Mouse (Mus musculus) liver, adult 2 months (tissue): ENCODE data around the gene Rint1. TPM values are rescaled to one million over a fixed set of nuclear protein-coding genes. Genes with fewer than 3 reads are reported as not detected.

Experiments
- DNase-seq: peaks from one replicate; pipeline ENCODE4 v3.0.0-alpha.2; 2011; ENCODE audit warnings: low read depth, low spot score; ENCODE audit errors: extremely low read depth
- H3K27ac ChIP-seq: fragments of 200-500 bp; replicated peaks from 2 replicates; pipeline ENCODE4 v1.5.1; 2012; ENCODE audit warnings: low read depth, mild to moderate bottlenecking, control low read depth, inconsistent platforms, low read length; ENCODE audit not compliant: insufficient read depth
- H3K27me3 ChIP-seq: fragments of 200-500 bp; 2 replicates; pipeline ENCODE4 v1.6.1; 2012; ENCODE audit warnings: mild to moderate bottlenecking, moderate library complexity, low read length, inconsistent platforms; ENCODE audit not compliant: control insufficient read depth, insufficient read depth
- H3K36me3 ChIP-seq: fragments of 200-500 bp; 2 replicates; pipeline ENCODE4 v1.6.1; 2012; ENCODE audit warnings: low read length, inconsistent platforms; ENCODE audit not compliant: control insufficient read depth, insufficient read depth
- H3K4me1 ChIP-seq: fragments of 200-500 bp; 2 replicates; pipeline ENCODE4 v1.6.1; 2011; ENCODE audit warnings: low read length; ENCODE audit not compliant: control insufficient read depth, insufficient read depth
- H3K4me3 ChIP-seq: fragments of 200-500 bp; 2 replicates; pipeline ENCODE4 v1.5.1; 2011; ENCODE audit warnings: low read depth, mild to moderate bottlenecking, control low read depth, low read length, moderate library complexity; ENCODE audit not compliant: insufficient read depth
- H3K79me2 ChIP-seq: fragments of 200-500 bp; 2 replicates; pipeline ENCODE4 v1.6.1; 2012; ENCODE audit warnings: inconsistent platforms, mild to moderate bottlenecking, low read length, moderate library complexity; ENCODE audit not compliant: control insufficient read depth, insufficient read depth
- H3K9ac ChIP-seq: fragments of 200-500 bp; 2 replicates; pipeline ENCODE4 v1.6.1; 2012; ENCODE audit warnings: low read depth, mild to moderate bottlenecking, control low read depth, inconsistent platforms, low read length
- CTCF ChIP-seq: fragments of 200-500 bp; IDR thresholded peaks from 2 replicates; pipeline ENCODE4 v1.5.1; 2011; ENCODE audit warnings: low read depth, low read length, control low read depth
- POLR2A ChIP-seq: fragments of 200-500 bp; IDR thresholded peaks from 2 replicates; pipeline ENCODE4 v1.6.1; 2011; ENCODE audit warnings: low read length, control low read depth; ENCODE audit not compliant: insufficient read depth; ENCODE audit errors: extremely low read depth
- WGBS: fragments of 180-500 bp; shearing (Covaris S2); methylation state at CpG from one replicate; pipeline ENCODE4 v1.1.7; 2018; 5-methylcytosine and 5-hydroxymethylcytosine counted together
- polyA plus RNA-seq: library from polyadenylated mRNA; depleted of rRNA; stranded (reverse); fragments of >200 nt; gene quantifications from 2 replicates; pipeline ENCODE4 v1.2.3, GENCODE M21; 2012
- total RNA-seq: library from RNA; depleted of rRNA; stranded (reverse); fragments of >200 nt; gene quantifications from 2 replicates; pipeline ENCODE4 v1.2.3, GENCODE M21; 2014

The Rint1 gene
- total and polyA plus RNA-seq, 2 experiments: 13.6 TPM

DNA sequence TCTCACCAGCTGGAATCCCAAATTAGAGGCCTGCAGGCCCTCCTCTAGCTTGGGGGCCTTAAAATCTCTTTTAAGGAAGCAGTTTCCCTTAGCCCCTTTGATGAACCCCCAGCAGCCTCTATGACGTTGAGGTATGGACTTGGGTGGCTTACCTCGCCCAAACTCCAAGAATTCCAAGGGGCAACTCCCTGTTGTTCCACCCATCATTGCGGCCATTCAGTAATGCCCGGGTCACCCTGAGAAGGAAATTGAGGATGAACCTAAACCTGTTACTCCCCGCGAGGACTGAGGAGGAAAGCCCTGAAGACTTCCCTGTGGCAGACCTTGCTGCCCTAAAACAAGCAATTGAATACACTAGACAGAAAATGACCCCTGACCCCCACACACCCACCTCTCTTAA is 68.0 kb downstream of the Rint1 start:
- Histone ChIP-seq H3K4me1 (no peaks in the 10 kb centered on the region; the same call in 1 of the 2 replicates), H3K27ac (no peak overlapping the region)
- WGBS: 95% methylated on average over 6 of the region's 6 CpGs

GRCm38 (mm10) chr5:23856164-23856563 is 68.7 kb downstream of the Rint1 start:
- H3K79me2 ChIP-seq: no peaks in the 10 kb centered on the region
- peaks cover 14% of the 10 kb centered on the region for H3K27me3 ChIP-seq
- DNase-seq: no peak
- 88% methylated on average over 1 of the region's 1 CpGs for WGBS
- peaks cover 4% of the 10 kb centered on the region; the same call in 1 of the 2 replicates for H3K36me3 ChIP-seq
- no peaks in the 10 kb centered on the region for H3K4me1 ChIP-seq
- H3K9ac ChIP-seq: no peak overlapping the region
- H3K4me3 ChIP-seq: no peak overlapping the region
- TF ChIP-seq CTCF: no peak
- TF ChIP-seq POLR2A: no peak
- no peak overlapping the region for H3K27ac ChIP-seq

More for the DNA sequence above, 68.0 kb downstream of the Rint1 start:
- no peak overlapping the region for H3K4me3 ChIP-seq
- no peaks in the 10 kb centered on the region for H3K79me2 ChIP-seq
- DNase-seq: no peak
- no peak overlapping the region for H3K9ac ChIP-seq
- peaks cover 14% of the 10 kb centered on the region for H3K27me3 ChIP-seq
- peaks cover 4% of the 10 kb centered on the region; the same call in 1 of the 2 replicates for H3K36me3 ChIP-seq
- TF ChIP-seq POLR2A: no peak
- no peak for TF ChIP-seq CTCF

DNA sequence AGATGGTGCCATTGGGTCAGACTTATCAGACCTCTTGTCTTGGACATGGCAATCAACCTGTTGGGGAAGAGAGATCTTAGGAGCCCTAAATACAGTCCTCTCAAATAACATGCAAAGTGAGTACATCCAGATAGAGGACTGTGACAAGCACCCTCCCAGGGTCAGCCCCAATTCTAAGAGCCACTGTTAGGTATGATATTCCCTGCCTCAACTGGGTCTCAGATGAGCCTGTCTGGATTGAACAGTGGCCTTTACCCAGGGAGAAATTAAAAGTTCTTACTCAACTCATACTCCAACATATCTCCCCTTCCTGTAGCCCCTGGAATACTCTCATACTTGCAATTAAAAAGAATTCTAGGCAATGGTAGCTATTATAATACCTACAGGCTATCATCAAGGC is 69.7 kb downstream of the Rint1 start:
- Histone ChIP-seq H3K79me2 (no peaks in the 10 kb centered on the region), H3K36me3 (peaks cover 4% of the 10 kb centered on the region; the same call in 1 of the 2 replicates), H3K9ac (no peak overlapping the region), H3K27me3 (peaks cover 14% of the 10 kb centered on the region), H3K4me1 (no peaks in the 10 kb centered on the region), H3K4me3 (no peak overlapping the region), H3K27ac (no peak overlapping the region)
- no peak for TF ChIP-seq CTCF
- no peak for TF ChIP-seq POLR2A
- DNase-seq: no peak

- Histone ChIP-seq H3K27ac (no peak overlapping the region), H3K36me3 (peaks cover 3% of the 10 kb centered on the region; the same call in 1 of the 2 replicates)
Observed at GRCm38 (mm10) chr5:23858001-23858400, 70.5 kb downstream of the Rint1 start.

DNA sequence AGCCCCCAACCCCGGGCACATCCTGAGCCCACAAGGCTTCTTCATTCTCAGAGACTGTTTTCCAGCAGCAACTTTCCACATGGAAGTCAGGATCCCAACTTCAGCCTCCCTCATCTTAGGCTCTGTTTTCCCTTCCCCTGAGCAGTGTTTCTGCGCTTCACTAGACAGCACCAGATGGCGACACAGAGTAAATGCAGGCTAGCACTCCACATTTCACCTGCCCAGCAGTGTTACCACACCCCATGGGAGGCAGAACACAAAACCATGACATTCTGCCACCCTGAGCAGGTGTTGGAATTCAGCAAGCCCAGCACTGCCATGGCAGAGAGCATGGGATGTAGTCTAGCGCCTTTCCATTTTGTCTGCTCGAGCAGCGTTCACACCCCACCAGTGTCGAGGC is 71.1 kb downstream of the Rint1 start:
- Histone ChIP-seq H3K9ac (no peak overlapping the region), H3K27me3 (peaks cover 14% of the 10 kb centered on the region), H3K4me3 (no peak overlapping the region), H3K4me1 (no peaks in the 10 kb centered on the region), H3K79me2 (no peaks in the 10 kb centered on the region), H3K36me3 (peaks cover 3% of the 10 kb centered on the region; the same call in 1 of the 2 replicates), H3K27ac (no peak overlapping the region)
- DNase-seq: no peak
- 91% methylated on average over 7 of the region's 7 CpGs for WGBS
- TF ChIP-seq CTCF: peak; percentile 38; the same call in 1 of the 2 replicates
- no peak for TF ChIP-seq POLR2A

More at GRCm38 (mm10) chr5:23858001-23858400, 70.5 kb downstream of the Rint1 start:
- no peaks in the 10 kb centered on the region for H3K79me2 ChIP-seq
- 93% methylated on average over 3 of the region's 3 CpGs for WGBS
- H3K9ac ChIP-seq: no peak overlapping the region
- H3K4me1 ChIP-seq: no peaks in the 10 kb centered on the region
- H3K4me3 ChIP-seq: no peak overlapping the region
- peaks cover 14% of the 10 kb centered on the region for H3K27me3 ChIP-seq
- no peak for TF ChIP-seq CTCF
- no peak for DNase-seq

DNA sequence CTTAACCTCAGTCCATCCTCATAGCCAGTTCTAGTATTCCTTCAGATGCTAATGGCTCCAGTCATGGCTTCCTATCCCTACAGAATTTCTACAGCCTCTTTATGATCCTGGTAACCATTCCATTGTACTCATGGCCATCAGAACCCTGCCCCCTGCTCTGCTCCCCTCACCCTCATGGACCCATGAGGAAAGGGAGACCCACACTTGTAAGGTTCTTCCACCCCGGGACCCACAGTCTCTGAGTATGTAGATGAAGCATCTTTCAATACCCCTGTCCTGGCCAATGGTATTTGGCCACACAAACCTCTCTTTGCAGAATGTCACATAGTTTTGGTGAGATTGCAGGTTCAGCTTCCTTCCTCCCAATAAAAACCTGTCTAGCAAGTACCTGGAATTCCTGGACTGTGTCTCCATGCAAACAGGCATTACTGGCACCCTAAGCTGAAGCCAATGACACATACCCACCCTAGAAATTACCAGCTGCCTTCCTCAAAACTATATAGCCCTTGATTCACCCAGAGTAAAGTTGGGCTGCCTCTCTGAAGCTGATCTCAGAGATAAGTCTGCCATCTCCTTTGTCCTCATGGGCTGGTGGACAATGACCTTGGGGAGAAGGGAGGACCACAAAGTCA is 71.7 kb downstream of the Rint1 start:
- TF ChIP-seq POLR2A: no peak
- no peak for TF ChIP-seq CTCF
- H3K9ac ChIP-seq: no peak overlapping the region
- DNase-seq: no peak
- H3K27me3 ChIP-seq: peaks cover 14% of the 10 kb centered on the region
- peaks cover 1% of the 10 kb centered on the region; the same call in 1 of the 2 replicates for H3K36me3 ChIP-seq
- 91% methylated on average over 1 of the region's 1 CpGs for WGBS
- H3K27ac ChIP-seq: no peak overlapping the region
- H3K4me3 ChIP-seq: no peak overlapping the region
- no peaks in the 10 kb centered on the region for H3K79me2 ChIP-seq
- no peaks in the 10 kb centered on the region for H3K4me1 ChIP-seq
